Mouse (Mus musculus): ENCODE results near the gene Prkab1.

DNA sequence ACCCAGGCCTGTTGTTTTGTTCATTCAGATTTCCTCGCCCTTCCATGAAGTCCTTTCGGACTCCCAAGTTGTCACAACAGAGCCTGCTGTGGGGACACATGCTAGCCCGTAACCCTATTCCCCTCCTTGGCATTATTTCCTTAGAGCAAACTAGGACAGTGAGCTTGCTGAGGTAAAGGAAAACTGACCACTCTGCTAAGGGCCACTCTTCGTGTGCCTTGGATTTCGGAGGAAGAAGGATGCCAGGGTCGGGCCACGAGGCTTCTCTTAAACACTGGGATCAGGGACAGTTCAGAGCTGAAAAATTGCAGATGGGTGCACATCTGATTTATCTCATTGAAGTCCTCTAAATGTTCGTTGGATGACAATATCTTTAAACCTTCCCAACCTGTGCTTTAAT lies 21.3 kb upstream of the Prkab1 start:
- TF ChIP-seq CTCF (IDR thresholded peaks at IDR 0.05; ENCODE audit: insufficient read depth, low read length) (no peak), POLR2A (IDR thresholded peaks at IDR 0.05; ENCODE audit: borderline replicate concordance, extremely low read depth, low read depth, low read length) (no peak)

Measured in lung, adult 2 months (tissue).